Mouse (Mus musculus): ENCODE results near the gene Ror1. TPM values are rescaled to one million over a fixed set of nuclear protein-coding genes. Genes with fewer than 3 reads are reported as not detected.

The Ror1 gene
- polyA plus RNA-seq, 1 experiment = 1.1 TPM

- DNase-seq (ENCODE audit: low read depth) = no peak
These were observed 216.4 kb downstream of the Ror1 start for GRCm38 (mm10) chr4:100311775-100312537.

GRCm38 (mm10) chr4:100315066-100315465, 219.5 kb downstream of the Ror1 start:
- no peak for DNase-seq (ENCODE audit: low read depth)

DNA sequence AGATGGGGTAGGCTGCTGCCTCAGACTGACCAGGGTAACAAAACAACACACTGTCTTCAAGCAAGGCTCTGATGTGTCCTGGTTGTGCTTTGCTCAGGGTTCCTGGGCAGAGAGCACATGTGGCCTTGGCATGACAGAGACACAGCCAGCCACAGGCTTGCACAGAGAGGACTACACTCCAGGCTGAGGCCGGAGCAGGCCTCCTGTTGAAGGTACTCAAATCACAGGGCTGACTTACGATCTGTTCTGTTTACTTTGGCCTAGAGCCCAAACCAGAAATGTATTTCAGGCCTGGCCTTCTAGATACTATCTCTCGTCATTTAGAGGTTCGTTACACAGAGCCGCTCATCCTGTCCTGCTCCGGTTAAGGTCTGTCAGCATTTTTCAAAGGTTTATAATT, 226.2 kb downstream of the Ror1 start:
- no peak for DNase-seq (ENCODE audit: low read depth)

- peak; percentile 86 for DNase-seq (ENCODE audit: low read depth)
These were observed 229.3 kb downstream of the Ror1 start for GRCm38 (mm10) chr4:100324719-100325515.

- no peak for DNase-seq (ENCODE audit: low read depth)
These were observed 232.9 kb downstream of the Ror1 start for GRCm38 (mm10) chr4:100328361-100328970.

DNA sequence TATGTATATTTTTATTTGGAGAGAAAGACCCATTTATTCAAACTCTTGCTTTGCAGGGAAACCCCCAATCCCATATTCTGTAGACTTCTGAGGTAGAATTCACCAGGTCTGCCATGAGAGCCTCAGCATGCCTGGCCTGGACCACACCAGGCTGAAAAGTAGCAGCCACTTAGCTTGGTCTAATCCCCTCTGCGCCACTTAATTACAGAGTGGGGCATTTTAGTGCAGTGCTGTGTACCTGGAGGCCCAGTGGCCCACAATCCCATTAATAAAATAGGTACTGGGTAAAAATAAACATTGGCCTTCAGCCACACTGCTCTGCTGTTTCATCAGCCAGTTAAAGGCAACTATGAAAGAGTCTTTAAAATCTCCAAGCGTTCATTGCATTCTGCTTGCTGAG, 239.6 kb downstream of the Ror1 start:
- DNase-seq (ENCODE audit: low read depth) = no peak

GRCm38 (mm10) chr4:100347791-100348190, 252.2 kb downstream of the Ror1 start:
- DNase-seq (ENCODE audit: low read depth) = no peak

- DNase-seq (ENCODE audit: low read depth) = peak; percentile 96
These were observed 254.7 kb downstream of the Ror1 start for GRCm38 (mm10) chr4:100350106-100350795.

- DNase-seq (ENCODE audit: low read depth) = no peak
These were observed 256.3 kb downstream of the Ror1 start for GRCm38 (mm10) chr4:100351797-100352290.

GRCm38 (mm10) chr4:100355566-100355965, 260.0 kb downstream of the Ror1 start:
- no peak for DNase-seq (ENCODE audit: low read depth)

DNA sequence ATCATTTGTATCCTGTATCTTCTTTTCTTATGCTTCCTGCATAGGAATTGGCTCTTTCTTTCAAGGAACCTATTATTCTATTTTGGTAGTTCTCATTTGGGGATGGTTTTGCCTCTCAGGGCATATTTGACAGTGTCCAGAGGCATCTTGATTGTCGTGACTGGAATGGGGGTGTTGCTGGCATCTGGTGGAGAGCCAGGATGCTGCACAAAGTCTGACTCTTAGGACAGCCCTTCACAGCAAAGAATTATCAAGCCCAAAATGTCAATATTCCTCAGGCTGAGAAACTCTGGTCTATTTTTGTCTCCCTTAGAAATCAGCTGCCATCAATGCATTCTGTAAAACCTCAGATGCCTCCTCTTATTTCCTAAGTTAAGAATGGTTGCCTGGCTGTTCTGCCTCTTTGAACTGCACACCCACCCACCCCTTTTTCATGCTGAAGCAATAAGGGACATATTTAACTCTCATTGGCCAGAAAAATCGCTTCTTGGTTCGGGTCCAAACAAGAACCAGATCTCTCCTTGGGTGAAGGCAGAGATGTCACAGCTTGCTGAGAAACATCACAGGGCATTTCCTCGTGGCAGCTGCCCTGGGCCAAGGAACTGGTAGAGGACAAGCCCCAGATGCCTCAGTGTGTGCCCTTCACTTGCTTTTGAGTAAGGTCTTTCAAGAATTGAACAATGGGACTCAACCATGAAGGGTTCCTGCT, 262.4 kb downstream of the Ror1 start:
- DNase-seq (ENCODE audit: low read depth) = no peak

DNA sequence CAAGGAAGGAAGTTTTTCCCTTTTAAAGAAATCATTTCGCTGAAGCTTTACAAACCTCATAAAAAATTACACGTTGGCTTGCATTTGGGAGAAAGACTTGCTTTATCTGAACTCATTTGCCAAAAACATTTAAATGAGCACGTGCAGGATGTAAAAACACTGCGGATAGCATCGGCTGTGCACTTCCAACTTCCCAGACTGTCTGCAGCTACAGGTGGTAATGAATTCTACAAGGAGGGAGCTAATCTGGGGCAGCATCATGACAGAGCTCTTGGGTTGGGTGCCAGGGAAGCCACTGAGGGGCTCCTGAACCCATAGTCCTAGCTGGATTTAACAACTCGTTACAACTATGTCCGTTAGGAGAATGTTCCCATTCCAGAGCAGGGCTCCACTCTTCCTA, 268.1 kb downstream of the Ror1 start:
- DNase-seq (ENCODE audit: low read depth) = no peak

- DNase-seq (ENCODE audit: low read depth) = no peak
These were observed 273.1 kb downstream of the Ror1 start for GRCm38 (mm10) chr4:100368691-100369090.

- DNase-seq (ENCODE audit: low read depth) = no peak
These were observed 274.1 kb downstream of the Ror1 start for GRCm38 (mm10) chr4:100369541-100370174.

DNA sequence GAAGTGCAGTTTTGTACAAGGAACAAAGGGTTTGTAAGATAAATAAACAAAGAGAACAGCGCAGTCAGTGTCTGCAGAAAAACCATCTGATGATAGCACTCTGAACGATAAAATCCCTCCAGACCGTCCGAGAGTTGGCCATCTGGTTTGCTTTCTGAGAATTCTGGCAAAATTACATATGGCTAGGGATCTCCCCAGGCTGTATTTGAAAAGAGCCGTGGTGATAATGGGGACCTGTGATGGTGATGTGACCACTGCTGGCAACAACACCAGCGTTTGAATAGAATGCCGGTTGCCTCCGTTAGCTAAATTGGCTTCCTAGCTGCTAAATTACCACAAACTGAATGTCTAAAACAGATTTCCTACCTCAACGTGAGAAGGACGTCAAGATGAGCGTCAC, 277.2 kb downstream of the Ror1 start:
- DNase-seq (ENCODE audit: low read depth) = no peak

DNA sequence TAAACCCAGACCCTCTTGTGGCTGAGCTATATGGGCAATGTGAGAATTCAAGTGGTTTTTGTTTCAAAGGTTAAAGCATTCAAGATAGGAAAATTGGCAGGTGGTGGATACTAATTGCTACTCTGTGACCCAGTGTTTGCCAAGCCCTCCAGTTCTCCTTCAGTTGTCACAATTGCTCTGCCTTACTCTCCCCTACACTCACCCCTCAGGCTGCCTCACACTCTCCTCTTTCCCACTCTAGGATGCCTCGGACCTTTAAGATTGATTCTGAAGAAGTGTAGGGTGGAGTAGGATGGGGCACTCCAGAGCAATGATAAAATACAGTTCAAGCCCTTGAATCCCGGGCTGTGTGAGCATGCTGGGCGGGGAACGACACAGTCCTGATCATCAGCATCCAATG, 278.2 kb downstream of the Ror1 start:
- no peak for DNase-seq (ENCODE audit: low read depth)

GRCm38 (mm10) chr4:100375286-100375685, 279.7 kb downstream of the Ror1 start:
- no peak for DNase-seq (ENCODE audit: low read depth)

- no peak for DNase-seq (ENCODE audit: low read depth)
These were observed 280.6 kb downstream of the Ror1 start for GRCm38 (mm10) chr4:100376163-100376562.

DNA sequence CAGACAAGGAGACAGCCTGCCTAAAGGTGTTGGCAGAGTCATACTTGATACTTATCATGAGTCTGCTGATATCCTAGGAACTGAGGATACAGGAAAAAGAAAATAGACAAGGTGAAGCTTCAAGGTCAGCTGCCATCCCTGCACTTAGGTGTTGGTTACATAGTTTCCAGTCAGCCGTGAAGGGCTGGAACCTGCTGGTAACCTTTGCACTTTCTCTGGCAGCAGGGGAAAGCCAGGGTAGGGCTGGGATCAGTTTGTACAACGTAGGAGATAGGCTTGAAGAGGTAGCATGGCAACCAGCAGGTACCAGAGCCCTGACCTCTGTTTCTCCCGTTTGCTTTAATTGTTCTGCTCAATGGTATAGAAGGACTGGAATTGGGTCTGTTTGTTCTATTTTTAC, 281.6 kb downstream of the Ror1 start:
- no peak for DNase-seq (ENCODE audit: low read depth)

DNA sequence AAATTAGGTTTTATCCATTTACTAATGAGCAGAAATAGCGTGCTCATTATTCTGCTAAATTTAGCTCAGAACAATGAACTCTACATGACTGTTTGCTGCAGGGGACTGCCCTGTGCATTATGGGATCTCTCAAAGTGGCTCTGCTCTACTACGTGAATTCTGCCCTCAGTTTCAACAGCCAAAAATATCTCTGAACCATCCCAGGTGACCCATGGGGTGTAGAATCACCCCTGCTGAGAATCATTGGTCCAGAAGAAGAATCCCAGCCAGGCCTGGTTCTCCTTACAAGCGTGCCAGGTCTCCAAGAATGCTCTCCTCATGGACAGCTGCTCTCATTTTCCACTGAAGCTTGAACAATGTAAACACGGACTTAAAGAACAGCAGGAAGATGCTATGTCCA, 282.4 kb downstream of the Ror1 start:
- no peak for DNase-seq (ENCODE audit: low read depth)

GRCm38 (mm10) chr4:100381760-100382159, 286.2 kb downstream of the Ror1 start:
- DNase-seq (ENCODE audit: low read depth) = no peak
